ENCODE assay signal across 15 mouse cellular contexts in the genomic region with DNA sequence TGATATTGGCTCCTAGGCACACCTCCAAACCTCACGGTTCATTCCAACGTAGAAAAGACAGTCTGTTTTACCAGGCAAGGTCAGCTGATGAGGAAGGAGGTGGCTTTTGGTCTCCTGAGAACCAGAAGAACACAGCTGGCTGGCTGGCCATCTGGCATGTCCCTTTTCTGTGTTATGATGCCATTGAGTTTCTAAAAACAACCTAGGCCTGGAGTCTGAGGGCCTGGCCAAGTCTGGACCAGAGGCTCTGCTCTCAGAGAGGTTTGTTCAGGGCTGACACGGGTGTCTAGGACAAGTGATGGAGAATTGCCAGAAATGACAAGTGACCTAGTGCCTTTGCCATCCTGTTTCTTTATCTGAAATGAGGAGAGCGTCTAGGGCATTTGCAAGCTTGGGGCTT. TPM values are rescaled to one million over a fixed set of nuclear protein-coding genes. Genes with fewer than 3 reads are reported as not detected.
A peak's percentile ranks its signal among the peaks of the same experiment; 100 is the strongest.
DNase-seq lines count a peak whose midpoint lies in the region; ATAC-seq lines count a peak whose summit lies in the region.
"Had no signal": no experiment of that assay in that cellular context is flagged by ENCODE, and none has a peak within 500 bp of the region (broad histone marks: within the 10 kb centered on the region; RNA-seq: fewer than 3 reads in every experiment).

No protein-coding gene starts in this region.

- no peaks in the 10 kb centered on the region for H3K9me3 ChIP-seq in hindbrain, embryonic 12.5 days (replicated peaks)
- H3K9me3 ChIP-seq: forebrain, embryonic 15.5 days; liver, embryonic 12.5 days; midbrain, embryonic 10.5 days had no signal

- 85% methylated on average over 4 of the region's 4 CpGs for WGBS in hindbrain, embryonic 12.5 days

- no peak overlapping the region for H3K4me2 ChIP-seq in hindbrain, embryonic 12.5 days (replicated peaks)
- H3K4me2 ChIP-seq: forebrain, embryonic 15.5 days; liver, embryonic 12.5 days had no signal

- no peak overlapping the region for H3K4me3 ChIP-seq in hindbrain, embryonic 12.5 days
- H3K4me3 ChIP-seq: forebrain, embryonic 15.5 days; liver, embryonic 12.5 days; midbrain, embryonic 10.5 days had no signal

- no peaks in the 10 kb centered on the region for H3K36me3 ChIP-seq in hindbrain, embryonic 12.5 days
- H3K36me3 ChIP-seq: forebrain, embryonic 15.5 days; liver, embryonic 12.5 days; midbrain, embryonic 10.5 days had no signal

- no peak overlapping the region for H3K27ac ChIP-seq in hindbrain, embryonic 12.5 days
- H3K27ac ChIP-seq: forebrain, embryonic 15.5 days; liver, embryonic 12.5 days; midbrain, embryonic 10.5 days had no signal

- peak; percentile 32 for DNase-seq in gastrocnemius, adult 18-20 months (ENCODE audit: low spot score)
- no peak for DNase-seq in gastrocnemius, postnatal 10 days
- peak; percentile 10 for DNase-seq in adipocyte (ENCODE audit: low spot score)
- peak; percentile 84 for DNase-seq in heart, adult 9 months (ENCODE audit: low spot score in 2 of 2)
- peak; percentile 83 to 88 for DNase-seq in heart, postnatal 10 days
- no peak for DNase-seq in left cerebral cortex, adult 8-10 months (ENCODE audit: low spot score in 2 of 2)
- DNase-seq: cerebellum, adult 11-12 months; kidney, adult 8-10 months; kidney, postnatal 36 days had no signal

- no peaks in the 10 kb centered on the region for H3K27me3 ChIP-seq in hindbrain, embryonic 12.5 days
- H3K27me3 ChIP-seq: forebrain, embryonic 15.5 days had no signal

- ATAC-seq in megakaryocyte progenitor cell, adult 5-6 weeks (replicated peaks; ENCODE audit: poor library complexity), result no peak
- no peak for ATAC-seq in hindbrain, embryonic 12.5 days (ENCODE audit: low FRiP score)
- ATAC-seq: forebrain, embryonic 15.5 days; hindbrain, embryonic 16.5 days; liver, embryonic 12.5 days had no signal

- intact Hi-C loops in heart, postnatal 10 days (cut with DNase I), result loop anchor here (2.0 kb wide), 1 partner anchor 21 kb away; a partner anchor contains a TSS

- H3K4me1 ChIP-seq in hindbrain, embryonic 12.5 days, result peaks cover 5% of the 10 kb centered on the region; the same call in 1 of the 2 replicates

- H3K9ac ChIP-seq in hindbrain, embryonic 12.5 days, result no peak overlapping the region
- H3K9ac ChIP-seq: forebrain, embryonic 15.5 days; liver, embryonic 12.5 days had no signal

RNA-seq across cellular contexts. Expression of a gene that starts 20.5 kb away (rescaled TPM):
- total RNA-seq in gastrocnemius, adult 18-20 months (2021), result 10 to 100 TPM; 32.0 to 32.7 TPM
- 10 to 100 TPM; 37.9 to 38.4 TPM for total RNA-seq in gastrocnemius, postnatal 10 days (2021)
- 10 to 100 TPM; 84.8 to 91.7 TPM for total RNA-seq in heart, postnatal 10 days (2021)
- 28.5 and 29.1 TPM in 2 replicates for total RNA-seq in megakaryocyte progenitor cell, adult 5-6 weeks (2015)
- 47.4 and 50.9 TPM in 2 replicates for total RNA-seq in megakaryocyte progenitor cell, adult 5-6 weeks (2017)
- 124 and 125 TPM in 2 replicates for polyA plus RNA-seq in hindbrain, embryonic 12.5 days (2016; fragmentation: Nextera tagmentation; extraction: Ambion mirVana)
- 10 to 100 TPM; 84.6 to 87.5 (median 85.9) TPM for total RNA-seq in left cerebral cortex, adult 8-10 months (2022)

RNA-seq across cellular contexts. Expression of a gene that starts 28.1 kb away (rescaled TPM):
- 10 to 100 TPM; 15.2 to 15.4 TPM for total RNA-seq in gastrocnemius, adult 18-20 months (2021)
- 10 to 100 TPM; 18.8 to 22.9 TPM for total RNA-seq in gastrocnemius, postnatal 10 days (2021)
- total RNA-seq in heart, postnatal 10 days (2021), result 10 to 100 TPM; 27.4 to 28.2 TPM
- 23.3 and 23.7 TPM in 2 replicates for total RNA-seq in megakaryocyte progenitor cell, adult 5-6 weeks (2015)
- total RNA-seq in megakaryocyte progenitor cell, adult 5-6 weeks (2017), result 48.1 and 55.7 TPM in 2 replicates
- 67.2 and 71.9 TPM in 2 replicates for polyA plus RNA-seq in hindbrain, embryonic 12.5 days (2016; fragmentation: Nextera tagmentation; extraction: Ambion mirVana)
- total RNA-seq in left cerebral cortex, adult 8-10 months (2022), result 10 to 100 TPM; 42.6 to 48.7 (median 45.0) TPM

Comparison
In these comparisons a context has a peak if more than half of its experiments do, and no peak if none do; other contexts are left out.
1. DNase-seq: peak in gastrocnemius, adult 18-20 months (single experiment), adipocyte (single experiment), heart, adult 9 months (2 of 2) and heart, postnatal 10 days (2 of 2); none in gastrocnemius, postnatal 10 days (single experiment) and left cerebral cortex, adult 8-10 months (0 of 2).